Mouse (Mus musculus) embryonic facial prominence, embryonic 14.5 days (tissue): ENCODE measurements around the gene Gm11099. TPM values are rescaled to one million over a fixed set of nuclear protein-coding genes. Genes with fewer than 3 reads are reported as not detected.

Experiments
- ATAC-seq: fragments of 200-750 bp; cut with Nextera tagmentation; 2 replicates; pipeline ENCODE4 v1.8.0; 2017; ENCODE audit warnings: low read depth, moderate number of reproducible peaks, moderate TSS enrichment
- DNase-seq: peaks from one replicate; pipeline ENCODE4 v3.0.0-alpha.2; 2015; ENCODE audit warnings: low spot score
- H3K27ac ChIP-seq: fragments of 300-500 bp; sonication (generic); replicated peaks from 2 replicates; pipeline ENCODE4 v1.5.1; 2014; ENCODE audit warnings: low read depth, mild to moderate bottlenecking, low read length, moderate library complexity
- H3K27me3 ChIP-seq: fragments of 300-500 bp; sonication (generic); replicated peaks from 2 replicates; pipeline ENCODE4 v1.6.1; 2014; ENCODE audit warnings: low read length; ENCODE audit not compliant: control insufficient read depth, insufficient read depth
- H3K36me3 ChIP-seq: fragments of 300-500 bp; sonication (generic); 2 replicates; pipeline ENCODE4 v1.6.1; 2014; ENCODE audit warnings: low read length, mixed read lengths; ENCODE audit not compliant: control insufficient read depth, insufficient read depth
- H3K4me1 ChIP-seq: fragments of 300-500 bp; sonication (generic); 2 replicates; pipeline ENCODE4 v1.6.1; 2014; ENCODE audit warnings: antibody characterized with exemption, low read length; ENCODE audit not compliant: control insufficient read depth, insufficient read depth
- H3K4me2 ChIP-seq: fragments of 300-500 bp; sonication (generic); 2 replicates; pipeline ENCODE4 v1.6.1; 2014; ENCODE audit warnings: low read depth, mild to moderate bottlenecking, low read length, moderate library complexity, mixed read lengths
- H3K4me3 ChIP-seq: fragments of 300-500 bp; sonication (generic); 2 replicates; pipeline ENCODE4 v1.5.1; 2014; ENCODE audit warnings: low read depth, mild to moderate bottlenecking, low read length
- H3K9ac ChIP-seq: fragments of 300-500 bp; sonication (generic); 2 replicates; pipeline ENCODE4 v1.6.1; 2014; ENCODE audit warnings: low read depth, mild to moderate bottlenecking, low read length, moderate library complexity, mixed read lengths
- H3K9me3 ChIP-seq: fragments of 300-500 bp; sonication (generic); 2 replicates; pipeline ENCODE4 v1.6.1; 2016; ENCODE audit warnings: low read length; ENCODE audit not compliant: control insufficient read depth
- WGBS: fragments of 180-500 bp; shearing (Covaris S2); extraction: QIAGEN DNeasy Blood & Tissue Kit; methylation state at CpG from one replicate; pipeline ENCODE4 v1.1.7; 2014; 5-methylcytosine and 5-hydroxymethylcytosine counted together
- polyA plus RNA-seq: library from polyadenylated mRNA; unstranded; fragments of >200 nt; fragmentation: Nextera tagmentation; extraction: Ambion mirVana; gene quantifications from 2 replicates; pipeline ENCODE4 v1.2.1, GENCODE M21; 2014

Gene Gm11099
- polyA plus RNA-seq, 1 experiment from 2014 or later: not detected

GRCm38 (mm10) chr2:58956351-58956750, 97.1 kb downstream of the Gm11099 start:
- 89% methylated on average over 2 of the region's 2 CpGs for WGBS
- Histone ChIP-seq H3K4me2 (no peak overlapping the region), H3K27ac (no peak overlapping the region), H3K36me3 (no peaks in the 10 kb centered on the region), H3K4me3 (no peak overlapping the region), H3K27me3 (no peaks in the 10 kb centered on the region), H3K9ac (no peak overlapping the region), H3K4me1 (no peaks in the 10 kb centered on the region), H3K9me3 (0 out of 2 replicates have a peak, but pooled peaks cover 4% of the 10 kb centered on the region)
- ATAC-seq (no peak), DNase-seq (no peak)

GRCm38 (mm10) chr2:58956770-58957300, 97.6 kb downstream of the Gm11099 start:
- DNase-seq: no peak
- Histone ChIP-seq H3K4me3 (no peak overlapping the region), H3K27me3 (no peaks in the 10 kb centered on the region), H3K4me1 (no peaks in the 10 kb centered on the region), H3K9ac (no peak overlapping the region), H3K9me3 (0 out of 2 replicates have a peak, but pooled peaks cover 4% of the 10 kb centered on the region), H3K27ac (no peak overlapping the region), H3K36me3 (no peaks in the 10 kb centered on the region), H3K4me2 (no peak overlapping the region)
- no peak for ATAC-seq
- WGBS: 50% methylated on average over 2 of the region's 2 CpGs
